Mouse (Mus musculus) heart, embryonic 12.5 days (tissue): Measurements from ENCODE around the gene Cwf19l2. TPM values are rescaled to one million over a fixed set of nuclear protein-coding genes. Genes with fewer than 3 reads are reported as not detected.
A peak's percentile ranks its signal among the peaks of the same experiment; 100 is the strongest.
"Not testable (repeated sequence)": the region's sequence is repeated elsewhere in the genome, so short reads cannot be mapped to it uniquely, and the experiment has no call there.

ENCODE experiments used
- ATAC-seq: fragments of 200-750 bp; cut with Nextera tagmentation; 2 replicates; pipeline ENCODE4 v1.8.0; 2017; ENCODE audit warnings: moderate TSS enrichment, moderate library complexity; ENCODE audit not compliant: insufficient number of reproducible peaks, low FRiP score
- H3K27ac ChIP-seq: fragments of 300-500 bp; sonication (generic); 2 replicates; pipeline ENCODE4 v1.5.1; 2016; ENCODE audit warnings: mild to moderate bottlenecking, moderate library complexity; ENCODE audit not compliant: poor library complexity, severe bottlenecking
- H3K27me3 ChIP-seq: fragments of 300-500 bp; sonication (generic); replicated peaks from 2 replicates; pipeline ENCODE4 v1.6.1; 2016; ENCODE audit warnings: mild to moderate bottlenecking, moderate library complexity
- H3K36me3 ChIP-seq: fragments of 300-500 bp; sonication (generic); 2 replicates; pipeline ENCODE4 v1.6.1; 2016; ENCODE audit warnings: mild to moderate bottlenecking, moderate library complexity
- H3K4me1 ChIP-seq: fragments of 300-500 bp; sonication (generic); replicated peaks from 2 replicates; pipeline ENCODE4 v1.6.1; 2016; ENCODE audit warnings: mild to moderate bottlenecking
- H3K4me2 ChIP-seq: fragments of 300-500 bp; sonication (generic); 2 replicates; pipeline ENCODE4 v1.6.1; 2016; ENCODE audit warnings: mild to moderate bottlenecking, moderate library complexity
- H3K4me3 ChIP-seq: fragments of 300-500 bp; sonication (generic); 2 replicates; pipeline ENCODE4 v1.5.1; 2016; ENCODE audit warnings: mild to moderate bottlenecking
- H3K9ac ChIP-seq: fragments of 300-500 bp; sonication (generic); 2 replicates; pipeline ENCODE4 v1.6.1; 2016; ENCODE audit warnings: mild to moderate bottlenecking, moderate library complexity
- H3K9me3 ChIP-seq: fragments of 300-500 bp; sonication (generic); replicated peaks from 2 replicates; pipeline ENCODE4 v1.6.1; 2016; ENCODE audit warnings: mild to moderate bottlenecking, moderate library complexity
- WGBS: fragments of 180-500 bp; shearing (Covaris S2); methylation state at CpG from one replicate; pipeline ENCODE4 v1.1.7; 2016; 5-methylcytosine and 5-hydroxymethylcytosine counted together
- polyA plus RNA-seq: library from polyadenylated mRNA; unstranded; fragments of >200 nt; fragmentation: Nextera tagmentation; extraction: Ambion mirVana; gene quantifications from 2 replicates; pipeline ENCODE4 v1.2.1, GENCODE M21; 2016

Cwf19l2 gene
- polyA plus RNA-seq: 10.4 and 11.3 TPM in 2 replicates

DNA sequence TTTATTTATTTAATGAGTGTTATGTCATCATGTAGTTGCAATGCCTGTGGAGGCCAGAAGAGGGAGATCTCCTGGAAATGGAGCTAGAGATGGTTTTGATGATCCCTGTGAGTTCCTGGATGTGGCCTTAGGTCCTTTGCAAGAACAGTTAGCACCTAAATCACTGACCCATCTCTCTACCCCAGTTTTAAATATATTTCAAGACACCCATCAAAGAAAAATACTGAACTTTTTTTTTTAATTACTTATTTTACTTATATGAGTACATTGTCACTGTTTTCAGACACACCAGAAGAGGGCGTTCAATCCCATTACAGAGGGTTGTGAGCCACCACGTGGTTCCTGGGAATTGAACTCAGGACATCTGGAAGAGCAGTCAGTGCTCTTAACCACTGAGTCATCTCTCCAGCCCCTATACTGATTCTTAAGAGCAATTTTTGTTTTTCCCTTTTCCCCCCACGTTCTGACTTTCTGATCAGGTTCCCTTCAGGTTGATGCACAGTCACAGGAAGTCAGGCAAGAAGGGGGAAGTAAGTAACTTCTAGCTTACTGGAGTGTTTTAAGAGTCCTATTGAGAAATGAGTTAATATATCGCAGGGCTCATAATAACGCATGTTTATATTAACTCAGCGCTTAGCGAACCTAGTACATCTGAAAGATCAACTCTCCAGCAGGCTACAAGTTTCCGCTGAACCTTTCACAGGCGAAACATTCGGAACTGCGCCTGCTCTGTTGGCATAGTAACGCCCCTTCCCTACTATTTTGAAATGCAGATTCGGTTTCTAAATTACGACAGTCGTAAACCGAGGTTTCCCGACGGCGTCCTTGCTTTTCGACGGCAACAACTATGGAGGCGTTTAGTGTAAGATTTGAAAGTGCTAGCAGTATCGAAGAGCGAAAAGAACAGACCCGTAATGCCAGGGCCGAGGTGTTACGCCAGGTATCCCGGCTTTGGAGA, at the start of gene Cwf19l2:
Cwf19l2 (plus strand) TSS at position 342 of the 958 bp plus-strand sequence.
- Histone ChIP-seq H3K36me3 (no peaks in the 10 kb centered on the region), H3K9me3 (no peaks in the 10 kb centered on the region), H3K9ac (peak within 1 kb of the TSS; percentile 86), H3K27ac (peak within 1 kb of the TSS; percentile 73), H3K4me1 (no peaks in the 10 kb centered on the region), H3K27me3 (no peaks in the 10 kb centered on the region), H3K4me2 (peak within 1 kb of the TSS; percentile 77), H3K4me3 (peak within 1 kb of the TSS; percentile 65)
- peak; percentile 89 for ATAC-seq
- under 1% methylated on average over 28 of the region's 28 CpGs for WGBS

DNA sequence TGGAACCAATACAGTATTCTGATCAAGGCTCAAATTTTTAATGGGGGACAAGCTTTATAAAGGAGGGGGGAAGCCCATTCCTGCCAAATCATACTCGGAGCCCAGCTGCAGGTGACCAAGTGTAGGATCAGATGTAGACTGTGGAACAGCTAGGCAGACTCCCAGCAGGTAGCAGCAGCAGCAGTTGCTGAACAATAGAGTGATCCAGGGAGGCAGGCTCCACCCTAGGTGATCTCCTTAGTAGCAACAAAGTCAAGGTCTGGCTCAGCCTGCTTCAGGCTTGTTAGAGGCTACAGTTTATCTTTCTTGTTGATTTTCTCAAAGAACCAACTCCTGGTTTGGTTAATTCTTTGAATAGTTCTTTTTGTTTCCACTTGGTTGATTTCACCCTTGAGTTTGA, 27.1 kb upstream of the Cwf19l2 start:
- not testable (repeated sequence) for H3K4me2 ChIP-seq, ATAC-seq, H3K27ac ChIP-seq, H3K9me3 ChIP-seq, H3K4me1 ChIP-seq, H3K4me3 ChIP-seq, H3K27me3 ChIP-seq, H3K9ac ChIP-seq
- peaks cover 18% of the 10 kb centered on the region for H3K36me3 ChIP-seq
- WGBS: 64% methylated on average over 1 of the region's 1 CpGs

DNA sequence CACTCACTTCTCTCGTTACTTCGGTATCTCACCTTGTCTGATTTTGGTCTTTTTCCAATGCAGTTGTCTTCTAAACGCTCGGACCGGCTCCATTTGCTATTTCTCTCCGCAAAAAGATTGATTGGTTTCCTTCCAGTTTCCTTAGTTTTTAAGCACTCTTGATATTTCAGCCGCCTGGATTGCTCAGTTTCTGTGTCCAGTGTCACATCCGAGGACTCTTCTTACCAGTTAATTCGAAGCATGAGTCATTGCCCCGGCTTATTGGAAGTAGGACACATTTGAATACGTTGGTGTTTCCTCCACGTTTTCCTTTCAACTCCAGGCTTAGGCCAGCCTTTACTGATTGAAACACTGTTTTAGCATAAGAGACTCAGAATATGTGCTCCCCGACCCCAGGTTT, 980 bp downstream of the Cwf19l2 start:
- 2% methylated on average over 13 of the region's 13 CpGs for WGBS
- Histone ChIP-seq H3K4me3 (peak overlapping the region; percentile 65), H3K9me3 (no peaks in the 10 kb centered on the region), H3K4me2 (peak overlapping the region; percentile 77), H3K27me3 (no peaks in the 10 kb centered on the region), H3K27ac (peak overlapping the region; percentile 73; the same call in 1 of the 2 replicates), H3K36me3 (no peaks in the 10 kb centered on the region), H3K9ac (peak overlapping the region; percentile 86), H3K4me1 (no peaks in the 10 kb centered on the region)
- no peak for ATAC-seq

DNA sequence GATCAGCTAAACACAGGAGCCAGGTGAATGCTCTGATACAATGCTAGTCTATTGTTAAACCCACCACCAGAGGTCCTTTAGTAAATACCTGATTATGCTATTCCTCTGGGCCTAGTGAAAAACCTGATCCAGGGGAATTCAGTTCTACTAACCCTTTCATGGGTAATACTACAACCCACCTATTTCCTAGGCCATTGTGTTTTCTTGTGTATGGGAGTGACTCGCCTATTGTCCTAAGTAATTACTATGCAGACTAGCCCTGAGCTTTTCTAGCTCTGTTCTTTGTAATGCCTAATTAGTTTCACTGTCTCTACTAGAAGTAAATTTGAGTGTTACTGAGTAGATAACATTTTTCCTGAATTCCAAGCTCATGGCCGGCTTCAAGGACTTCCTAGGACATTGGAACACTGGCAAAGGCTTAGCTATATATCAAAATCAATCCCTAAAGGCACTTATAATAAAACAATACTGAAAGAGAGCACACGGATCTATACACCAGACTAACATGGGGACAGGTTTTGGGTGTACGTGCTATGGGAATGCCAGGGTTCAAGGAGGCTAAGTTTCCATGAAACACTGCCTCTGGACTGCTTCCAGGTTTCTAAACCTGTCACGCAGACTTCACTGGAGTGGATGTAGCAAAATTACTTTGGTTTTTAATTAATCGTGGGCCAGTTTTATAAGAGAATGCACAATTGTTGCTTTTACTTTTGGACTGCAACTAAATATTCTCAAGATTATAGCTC, 36.3 kb downstream of the Cwf19l2 start:
- not testable (repeated sequence) for H3K27ac ChIP-seq, H3K4me2 ChIP-seq, H3K4me3 ChIP-seq, H3K36me3 ChIP-seq, H3K9me3 ChIP-seq, H3K9ac ChIP-seq, H3K27me3 ChIP-seq, H3K4me1 ChIP-seq, ATAC-seq
- WGBS: 88% methylated on average over 6 of the region's 6 CpGs

DNA sequence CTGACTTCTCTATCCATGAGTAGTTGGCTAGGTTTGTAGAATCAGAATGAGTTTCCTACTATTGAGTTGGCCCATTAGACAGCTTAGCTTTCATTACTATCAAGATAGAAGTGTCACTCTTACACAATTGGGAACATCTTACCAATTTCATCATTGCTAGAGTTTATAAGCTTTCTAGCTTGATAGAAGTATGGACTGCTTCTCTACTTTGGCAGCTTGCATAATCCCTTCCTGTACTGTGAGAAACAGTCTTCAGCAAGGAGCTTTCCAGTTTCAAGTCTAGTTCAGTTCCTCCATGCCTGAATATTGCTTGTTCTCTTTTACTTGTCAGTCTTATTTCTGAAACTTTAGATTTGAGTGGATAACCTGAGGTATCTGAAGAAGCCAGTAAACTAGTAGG, 68.5 kb downstream of the Cwf19l2 start:
- no peaks in the 10 kb centered on the region for H3K4me1 ChIP-seq
- H3K27me3 ChIP-seq: no peaks in the 10 kb centered on the region
- no peak overlapping the region for H3K9ac ChIP-seq
- ATAC-seq: no peak
- no peak overlapping the region for H3K4me3 ChIP-seq
- H3K36me3 ChIP-seq: peaks cover 16% of the 10 kb centered on the region
- no peak overlapping the region for H3K4me2 ChIP-seq
- no peaks in the 10 kb centered on the region for H3K9me3 ChIP-seq
- H3K27ac ChIP-seq: no peak overlapping the region

DNA sequence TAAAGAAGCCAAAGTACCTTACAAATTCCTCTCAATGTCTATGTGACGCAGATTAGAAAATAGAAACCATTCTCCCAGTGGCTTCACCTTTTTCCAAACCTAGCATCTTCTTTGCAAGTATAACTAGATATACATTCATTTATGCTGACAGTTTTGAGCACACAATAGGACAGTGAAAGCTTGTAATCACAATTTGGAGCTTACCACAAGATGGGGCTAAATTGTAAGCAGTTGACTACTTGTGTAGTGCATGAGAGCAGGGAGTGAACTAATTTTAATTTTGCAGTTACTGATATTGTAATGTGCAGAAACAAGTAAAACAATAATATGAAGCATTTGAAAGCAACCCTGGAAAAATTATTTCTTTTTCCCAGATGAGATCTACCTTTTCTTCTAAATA, 115.3 kb downstream of the Cwf19l2 start:
- no peak overlapping the region for H3K9ac ChIP-seq
- no peak for ATAC-seq
- no peaks in the 10 kb centered on the region for H3K9me3 ChIP-seq
- no peaks in the 10 kb centered on the region for H3K27me3 ChIP-seq
- 85% methylated on average over 1 of the region's 1 CpGs for WGBS
- no peaks in the 10 kb centered on the region for H3K36me3 ChIP-seq
- H3K27ac ChIP-seq: no peak overlapping the region
- H3K4me1 ChIP-seq: no peaks in the 10 kb centered on the region
- no peak overlapping the region for H3K4me3 ChIP-seq
- H3K4me2 ChIP-seq: no peak overlapping the region

DNA sequence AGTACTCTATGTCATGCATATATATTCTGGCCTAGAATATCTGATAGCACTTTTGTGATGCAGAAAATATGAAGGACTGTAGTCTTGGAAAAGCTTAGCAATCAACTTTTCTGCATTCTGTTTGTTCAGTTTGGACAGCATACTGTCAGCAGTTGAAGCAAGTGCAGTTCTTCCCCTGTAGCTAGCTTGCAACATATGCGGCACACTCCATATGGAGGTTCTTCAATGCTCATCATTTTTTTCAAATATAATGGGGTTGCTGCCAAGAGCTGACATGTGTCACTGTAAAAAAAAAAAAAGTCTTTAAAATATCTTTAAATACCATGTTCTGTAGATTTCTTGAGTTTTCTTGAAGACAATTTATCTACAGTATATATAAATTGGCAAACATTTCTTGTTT, 115.8 kb downstream of the Cwf19l2 start:
- Histone ChIP-seq H3K4me3 (no peak overlapping the region), H3K9me3 (no peaks in the 10 kb centered on the region), H3K4me2 (no peak overlapping the region), H3K9ac (no peak overlapping the region), H3K36me3 (no peaks in the 10 kb centered on the region), H3K4me1 (no peaks in the 10 kb centered on the region), H3K27ac (no peak overlapping the region), H3K27me3 (no peaks in the 10 kb centered on the region)
- no peak for ATAC-seq
- WGBS: 91% methylated on average over 1 of the region's 1 CpGs

DNA sequence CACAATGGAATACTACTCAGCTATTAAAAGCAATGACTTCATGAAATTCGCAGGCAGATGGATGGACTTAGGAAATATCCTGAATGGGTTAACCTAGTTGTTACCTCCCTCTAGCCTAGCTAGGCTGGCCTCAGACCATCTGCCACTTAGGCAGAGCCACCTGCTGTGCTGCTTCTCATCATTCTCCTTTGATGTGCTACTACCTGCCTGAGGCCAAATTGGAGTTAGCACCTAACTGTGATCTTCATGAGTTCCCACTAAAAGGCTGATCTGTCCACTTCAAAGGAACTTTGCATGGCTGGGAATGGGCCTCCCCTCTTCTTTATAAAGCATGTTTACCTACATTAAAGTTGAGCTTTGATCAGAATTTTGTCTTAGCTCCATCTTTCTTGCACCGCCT, 117.6 kb downstream of the Cwf19l2 start:
- Histone ChIP-seq H3K9ac (no peak overlapping the region), H3K27me3 (no peaks in the 10 kb centered on the region), H3K27ac (no peak overlapping the region), H3K4me2 (no peak overlapping the region), H3K4me3 (no peak overlapping the region), H3K4me1 (no peaks in the 10 kb centered on the region), H3K9me3 (no peaks in the 10 kb centered on the region), H3K36me3 (no peaks in the 10 kb centered on the region)
- no peak for ATAC-seq
- WGBS: 67% methylated on average over 2 of the region's 2 CpGs

Other genes starting within 250 kb of the Cwf19l2 start
- gene Alkbh8, start 68.5 kb upstream of the Cwf19l2 start, polyA plus RNA-seq: 18.6 and 18.7 TPM in 2 replicates
- gene Gucy1a2, start 129.2 kb downstream of the Cwf19l2 start, polyA plus RNA-seq: 1.1 and 1.2 TPM in 2 replicates